Mouse (Mus musculus) liver, embryonic 16.5 days (tissue): ENCODE measurements around the gene 4930404N11Rik. TPM values are rescaled to one million over a fixed set of nuclear protein-coding genes. Genes with fewer than 3 reads are reported as not detected.

ENCODE experiments used
- ATAC-seq: fragments of 200-750 bp; cut with Nextera tagmentation; 2 replicates; pipeline ENCODE4 v1.8.0; 2017; ENCODE audit warnings: low read depth, mild to moderate bottlenecking, moderate number of reproducible peaks, moderate library complexity
- H3K27ac ChIP-seq: fragments of 300-500 bp; sonication (generic); 2 replicates; pipeline ENCODE4 v1.5.1; 2014; ENCODE audit warnings: mild to moderate bottlenecking, low read length
- H3K27me3 ChIP-seq: fragments of 300-500 bp; sonication (generic); 2 replicates; pipeline ENCODE4 v1.6.1; 2014; ENCODE audit warnings: low read depth, low read length, mixed read lengths; ENCODE audit not compliant: control insufficient read depth, insufficient read depth
- H3K36me3 ChIP-seq: fragments of 300-500 bp; sonication (generic); 2 replicates; pipeline ENCODE4 v1.6.1; 2014; ENCODE audit warnings: mild to moderate bottlenecking; ENCODE audit not compliant: control insufficient read depth, insufficient read depth
- H3K4me1 ChIP-seq: fragments of 300-500 bp; sonication (generic); 2 replicates; pipeline ENCODE4 v1.6.1; 2014; ENCODE audit warnings: low read depth, low read length, mixed read lengths; ENCODE audit not compliant: control insufficient read depth
- H3K4me2 ChIP-seq: fragments of 300-500 bp; sonication (generic); 2 replicates; pipeline ENCODE4 v1.6.1; 2014; ENCODE audit warnings: low read depth, low read length, mixed read lengths
- H3K4me3 ChIP-seq: fragments of 300-500 bp; sonication (generic); 2 replicates; pipeline ENCODE4 v1.5.1; 2014; ENCODE audit warnings: low read depth, mild to moderate bottlenecking, low read length
- H3K9ac ChIP-seq: fragments of 300-500 bp; sonication (generic); 2 replicates; pipeline ENCODE4 v1.6.1; 2014; ENCODE audit warnings: low read depth, low read length
- H3K9me3 ChIP-seq: fragments of 300-500 bp; sonication (generic); replicated peaks from 2 replicates; pipeline ENCODE4 v1.6.1; 2016; ENCODE audit warnings: low read length; ENCODE audit not compliant: control insufficient read depth
- WGBS: fragments of 180-500 bp; shearing (Covaris S2); extraction: QIAGEN DNeasy Blood & Tissue Kit; methylation state at CpG from one replicate; pipeline ENCODE4 v1.1.7; 2014; ENCODE audit not compliant: insufficient replicate concordance; 5-methylcytosine and 5-hydroxymethylcytosine counted together
- polyA plus RNA-seq: library from polyadenylated mRNA; unstranded; fragments of >200 nt; fragmentation: Nextera tagmentation; extraction: Ambion mirVana; gene quantifications from 2 replicates; pipeline ENCODE4 v1.2.1, GENCODE M21; 2015

4930404N11Rik gene
- polyA plus RNA-seq, 1 experiment from 2014 or later = 2.5 TPM

DNA sequence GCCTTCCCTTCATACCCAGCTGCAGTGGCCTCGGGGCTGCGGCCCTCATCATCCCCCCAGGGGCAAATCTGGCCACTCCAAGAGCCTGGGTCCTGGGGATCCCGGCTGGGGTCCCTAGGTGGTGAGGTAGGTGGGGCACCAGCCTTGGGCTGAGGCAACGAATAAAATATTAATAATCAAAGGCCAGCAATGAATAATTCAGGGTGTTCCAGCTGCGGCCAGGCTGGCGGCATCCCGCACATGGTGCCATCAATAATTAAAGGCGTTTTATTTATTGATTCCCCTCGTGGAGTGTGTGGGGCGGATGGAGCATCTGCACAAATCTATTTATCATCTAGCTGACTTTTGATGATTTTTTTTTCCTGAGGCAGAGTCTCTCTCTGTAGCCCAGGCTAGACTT lies 37.9 kb upstream of the 4930404N11Rik start:
- ATAC-seq = no peak
- no peak overlapping the region for H3K4me3 ChIP-seq
- no peak overlapping the region for H3K27ac ChIP-seq
- no peaks in the 10 kb centered on the region for H3K36me3 ChIP-seq
- peaks cover 35% of the 10 kb centered on the region for H3K27me3 ChIP-seq
- no peak overlapping the region for H3K4me2 ChIP-seq
- peaks cover 28% of the 10 kb centered on the region for H3K4me1 ChIP-seq
- WGBS = 74% methylated on average over 10 of the region's 10 CpGs
- no peak overlapping the region for H3K9ac ChIP-seq
- no peaks in the 10 kb centered on the region for H3K9me3 ChIP-seq

DNA sequence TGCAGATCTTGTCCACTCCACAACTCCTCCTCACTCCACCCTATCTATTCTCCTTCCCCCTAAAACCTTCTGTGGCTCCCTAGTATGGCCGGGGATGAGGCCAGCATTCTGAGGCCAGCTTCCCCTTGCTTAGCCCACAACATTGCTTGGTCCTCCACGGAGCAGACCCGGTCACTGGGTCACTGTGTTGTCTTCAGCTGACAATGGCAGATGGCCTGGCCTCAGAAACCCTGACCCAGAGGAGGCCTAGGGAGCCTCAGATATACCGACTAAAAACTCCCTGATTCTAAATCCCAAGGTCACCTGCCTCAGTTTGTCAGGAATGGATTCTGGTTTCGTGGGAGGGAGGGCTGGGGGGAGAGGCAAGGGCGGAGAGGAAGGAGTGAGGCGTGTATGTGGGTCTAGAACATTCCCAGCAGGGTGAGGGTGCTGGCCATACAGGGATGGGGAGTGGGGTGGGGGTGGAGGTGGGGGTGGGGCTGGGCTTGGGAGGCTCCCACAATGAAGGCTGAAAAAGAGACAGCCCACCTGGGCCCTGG lies 36.7 kb upstream of the 4930404N11Rik start:
- Histone ChIP-seq H3K27me3 (peaks cover 23% of the 10 kb centered on the region), H3K4me2 (no peak overlapping the region), H3K27ac (peak overlapping the region; percentile 61), H3K9me3 (no peaks in the 10 kb centered on the region), H3K4me1 (peaks cover 18% of the 10 kb centered on the region), H3K9ac (no peak overlapping the region; the same call in 1 of the 2 replicates), H3K4me3 (no peak overlapping the region), H3K36me3 (no peaks in the 10 kb centered on the region)
- whole genome bisulfite sequencing = 44% methylated on average over 7 of the region's 7 CpGs
- ATAC-seq = peak; percentile 9; the same call in 1 of the 2 replicates

DNA sequence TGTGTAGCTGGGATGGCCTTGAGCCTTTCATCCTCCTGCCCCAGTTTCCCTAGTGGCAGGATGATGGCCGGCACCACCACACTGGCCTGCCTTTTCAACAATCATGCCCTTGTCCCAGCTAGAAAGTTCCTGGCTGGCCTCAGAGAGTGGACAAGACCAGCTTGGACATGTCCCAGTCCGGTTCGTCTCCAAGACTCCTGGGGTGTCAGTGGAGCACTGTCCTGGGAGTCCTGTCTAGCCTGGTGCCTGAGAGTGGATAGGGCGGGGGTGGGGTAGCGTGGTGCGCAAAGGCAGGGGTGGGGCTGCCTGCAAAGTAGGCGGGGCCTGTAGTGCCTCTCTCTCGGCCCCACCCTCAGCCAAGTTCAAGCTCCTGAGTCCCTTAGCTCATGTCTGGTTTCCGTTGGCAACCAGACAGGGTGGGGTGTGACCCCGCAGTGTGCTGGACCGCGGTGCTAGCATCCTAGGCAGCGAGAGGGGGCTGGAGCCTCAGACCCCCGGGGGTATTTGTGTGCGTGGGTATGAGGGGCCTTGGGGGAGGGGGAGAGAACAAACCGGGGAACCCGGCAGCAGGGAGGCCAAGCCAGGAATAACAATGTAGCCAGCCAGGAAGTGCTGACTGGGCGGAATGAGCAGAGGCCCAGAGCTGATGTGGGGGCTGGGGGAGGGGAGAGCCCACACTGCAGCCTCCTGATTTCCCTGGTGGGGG lies 36.1 kb upstream of the 4930404N11Rik start:
- 14% methylated on average over 18 of the region's 18 CpGs for WGBS
- ATAC-seq = peak; percentile 81
- Histone ChIP-seq H3K4me1 (peaks cover 18% of the 10 kb centered on the region), H3K4me2 (peak overlapping the region; percentile 24; the same call in 1 of the 2 replicates), H3K27me3 (peaks cover 16% of the 10 kb centered on the region), H3K9me3 (no peaks in the 10 kb centered on the region), H3K9ac (peak overlapping the region; percentile 7; the same call in 1 of the 2 replicates), H3K36me3 (no peaks in the 10 kb centered on the region), H3K27ac (peak overlapping the region; percentile 61), H3K4me3 (no peak overlapping the region)

DNA sequence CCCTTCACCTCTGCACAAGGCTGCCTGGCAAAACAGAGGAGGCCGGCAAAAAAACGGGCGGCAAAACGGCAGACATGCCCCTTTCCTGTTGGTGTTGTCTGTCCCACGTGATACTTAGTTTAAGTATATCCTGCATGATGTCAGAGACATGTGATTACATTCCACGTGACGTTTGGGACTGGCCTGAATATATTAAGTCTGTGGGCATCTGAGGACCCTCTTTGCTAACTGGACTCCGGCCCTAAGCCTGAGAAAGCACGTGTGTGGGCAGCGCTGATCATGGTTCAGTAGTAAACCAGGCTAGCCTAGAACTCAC lies 35.5 kb upstream of the 4930404N11Rik start:
- Histone ChIP-seq H3K36me3 (no peaks in the 10 kb centered on the region), H3K4me3 (no peak overlapping the region), H3K4me1 (peaks cover 18% of the 10 kb centered on the region), H3K27me3 (peaks cover 11% of the 10 kb centered on the region), H3K4me2 (peak overlapping the region; percentile 24; the same call in 1 of the 2 replicates), H3K9me3 (no peaks in the 10 kb centered on the region), H3K27ac (peak overlapping the region; percentile 61), H3K9ac (no peak overlapping the region; the same call in 1 of the 2 replicates)
- WGBS = 48% methylated on average over 10 of the region's 10 CpGs
- ATAC-seq = no peak

DNA sequence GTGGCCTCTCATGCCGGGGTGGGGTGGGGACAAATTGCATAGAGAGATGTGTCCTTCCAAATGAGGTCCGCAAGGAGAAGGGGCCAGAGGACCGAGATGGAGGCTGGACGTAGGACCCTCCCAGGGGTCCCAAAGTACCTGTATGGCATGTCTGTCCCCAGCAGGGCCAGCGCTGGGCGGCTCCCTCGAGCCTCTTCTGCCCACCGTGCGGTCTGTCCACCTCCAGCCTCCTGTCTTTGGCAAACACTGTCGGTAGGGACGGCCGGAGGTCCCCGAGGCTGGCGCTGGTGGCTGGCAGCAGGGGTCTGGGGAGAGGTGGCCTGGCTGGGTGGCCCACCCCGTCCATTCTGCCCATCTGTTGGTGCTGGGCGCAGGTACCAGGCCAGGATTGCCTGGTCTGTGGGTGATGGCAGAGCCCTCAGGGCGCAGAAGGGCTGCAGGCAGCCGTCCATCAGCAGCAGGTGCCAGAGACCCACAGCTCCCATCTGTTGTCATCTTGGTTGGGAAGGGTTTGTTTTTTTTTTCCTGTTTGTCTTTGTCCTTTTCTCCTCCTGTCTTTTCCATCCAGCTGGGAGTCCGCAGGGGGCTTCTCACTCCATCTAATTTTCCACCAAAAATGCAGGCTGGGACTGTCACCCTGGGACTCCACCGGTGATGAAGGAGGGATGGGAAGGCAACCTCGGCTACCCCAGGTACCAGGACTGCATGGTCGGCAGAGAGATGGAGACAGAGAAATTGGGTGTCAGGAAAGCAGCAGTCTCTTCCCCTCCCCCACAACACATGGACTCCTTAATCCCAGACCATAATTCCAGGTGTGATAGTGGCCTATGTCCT lies 35.0 kb upstream of the 4930404N11Rik start:
- no peak for ATAC-seq
- Histone ChIP-seq H3K27me3 (peaks cover 8% of the 10 kb centered on the region), H3K9ac (no peak overlapping the region), H3K4me2 (no peak overlapping the region), H3K27ac (no peak overlapping the region), H3K36me3 (no peaks in the 10 kb centered on the region), H3K4me3 (no peak overlapping the region), H3K9me3 (no peaks in the 10 kb centered on the region), H3K4me1 (peaks cover 18% of the 10 kb centered on the region)
- 66% methylated on average over 22 of the region's 22 CpGs for WGBS

DNA sequence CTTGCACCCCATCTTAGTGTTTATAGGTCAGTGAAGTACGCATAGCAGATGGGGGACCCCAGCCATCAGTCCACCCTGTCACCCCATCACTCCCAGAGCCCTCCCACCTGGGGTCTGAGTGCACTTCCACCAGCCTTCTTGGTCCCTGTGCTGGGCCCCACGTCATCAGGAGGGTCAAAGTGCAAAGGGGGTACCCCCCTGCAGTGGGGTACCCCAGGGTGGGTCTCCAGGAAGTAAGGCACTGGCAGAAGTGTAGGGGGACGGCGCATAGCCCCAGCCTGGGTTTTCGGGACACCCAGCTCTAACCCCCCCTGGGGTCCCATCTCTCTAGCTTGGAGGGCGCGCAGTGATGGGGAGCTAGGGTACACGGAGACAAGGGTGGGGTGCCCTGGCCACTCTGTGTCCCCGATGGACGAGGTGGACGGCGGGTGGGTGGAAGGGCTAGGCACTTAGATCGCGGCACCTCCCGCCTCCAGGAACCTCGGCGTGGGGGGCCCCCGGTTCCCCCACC lies 34.2 kb upstream of the 4930404N11Rik start:
- Histone ChIP-seq H3K4me3 (no peak overlapping the region), H3K9me3 (no peaks in the 10 kb centered on the region), H3K27ac (no peak overlapping the region), H3K4me2 (no peak overlapping the region), H3K27me3 (peaks cover 8% of the 10 kb centered on the region), H3K4me1 (peaks cover 18% of the 10 kb centered on the region), H3K36me3 (no peaks in the 10 kb centered on the region), H3K9ac (no peak overlapping the region)
- ATAC-seq = no peak
- WGBS = 86% methylated on average over 18 of the region's 18 CpGs

DNA sequence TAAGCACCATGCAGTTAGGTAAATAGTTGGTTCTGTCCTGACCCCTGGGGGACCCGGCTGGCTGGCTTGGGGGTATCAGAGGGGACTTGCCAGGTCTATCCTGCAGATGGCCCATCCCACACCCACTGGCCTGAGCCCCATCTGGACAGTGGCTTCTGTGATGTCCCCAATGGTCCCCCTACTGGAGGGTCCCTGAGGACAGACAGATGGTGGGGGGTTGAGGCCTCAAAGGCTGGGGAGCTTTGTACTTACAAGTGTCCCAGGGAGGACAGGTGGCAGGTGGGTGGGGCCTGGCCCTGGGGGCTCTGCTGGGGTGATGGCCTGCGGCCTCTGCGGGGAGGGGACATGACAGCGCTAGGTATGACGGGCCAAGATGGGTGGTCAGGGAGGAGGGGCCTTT lies 33.7 kb upstream of the 4930404N11Rik start:
- Histone ChIP-seq H3K9me3 (no peaks in the 10 kb centered on the region), H3K36me3 (no peaks in the 10 kb centered on the region), H3K4me3 (no peak overlapping the region), H3K27ac (no peak overlapping the region), H3K4me2 (no peak overlapping the region), H3K4me1 (peaks cover 18% of the 10 kb centered on the region), H3K9ac (no peak overlapping the region), H3K27me3 (peaks cover 3% of the 10 kb centered on the region; the same call in 1 of the 2 replicates)
- 83% methylated on average over 5 of the region's 5 CpGs for WGBS
- no peak for ATAC-seq

DNA sequence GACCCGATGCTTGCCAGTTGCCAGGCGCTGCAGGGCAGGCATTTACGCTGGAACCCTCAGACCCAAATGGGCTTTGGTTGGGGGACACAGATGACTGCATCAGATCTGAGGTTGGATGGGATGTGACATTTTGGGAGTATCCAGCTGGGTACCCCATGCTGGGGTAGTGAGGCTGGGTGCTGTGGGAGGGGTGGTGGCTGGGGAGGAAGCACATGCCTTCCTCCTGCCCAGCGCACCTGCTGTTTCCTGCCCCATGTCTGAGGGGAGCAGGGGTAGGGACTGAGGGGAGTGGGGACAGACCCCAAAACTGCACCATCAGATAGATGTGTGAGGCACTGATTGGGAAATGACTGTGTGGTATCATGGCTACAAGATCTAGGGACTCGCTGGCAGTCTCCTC lies 31.1 kb upstream of the 4930404N11Rik start:
- 75% methylated on average over 5 of the region's 5 CpGs for WGBS
- Histone ChIP-seq H3K9me3 (no peaks in the 10 kb centered on the region), H3K9ac (no peak overlapping the region), H3K4me2 (no peak overlapping the region), H3K27me3 (no peaks in the 10 kb centered on the region), H3K27ac (no peak overlapping the region), H3K4me1 (peaks cover 21% of the 10 kb centered on the region), H3K4me3 (no peak overlapping the region), H3K36me3 (no peaks in the 10 kb centered on the region)
- ATAC-seq = no peak
